Mouse (Mus musculus) adrenal gland, postnatal 10 days (tissue): ENCODE measurements around the gene Pkd1l1. TPM values are rescaled to one million over a fixed set of nuclear protein-coding genes. Genes with fewer than 3 reads are reported as not detected.
A peak's percentile ranks its signal among the peaks of the same experiment; 100 is the strongest.

Experiments used
- DNase-seq: peaks from one replicate; pipeline ENCODE4 v3.0.0; 2021; ENCODE audit warnings: mixed read lengths
- total RNA-seq, 2 experiments: library from RNA; stranded (reverse); gene quantifications; 2 replicates each; pipeline ENCODE4 v1.2.3; 2021

The Pkd1l1 gene
- total RNA-seq, 2 experiments from 2014 or later = 0.09 to 0.15 TPM

DNA sequence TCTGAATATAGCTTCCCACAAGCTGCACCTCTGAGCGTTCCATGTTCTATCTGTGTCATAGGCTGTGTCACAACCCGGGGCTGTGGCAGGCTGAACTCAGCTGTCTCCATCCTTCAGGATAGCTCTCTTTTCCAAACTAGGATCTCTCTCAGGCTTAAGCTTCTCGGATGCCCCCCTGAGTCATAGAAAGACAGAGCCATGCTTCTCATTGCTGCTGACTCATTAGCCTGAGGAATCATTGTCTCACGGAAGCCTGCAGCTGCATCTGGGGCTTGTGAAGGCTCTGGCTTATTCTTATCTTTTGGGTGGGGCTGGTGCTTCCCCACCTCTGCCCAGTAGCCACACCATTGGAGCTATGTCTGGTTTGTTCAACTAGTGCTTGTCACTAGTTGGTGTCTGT lies 151.7 kb downstream of the Pkd1l1 start:
- DNase-seq = no peak

DNA sequence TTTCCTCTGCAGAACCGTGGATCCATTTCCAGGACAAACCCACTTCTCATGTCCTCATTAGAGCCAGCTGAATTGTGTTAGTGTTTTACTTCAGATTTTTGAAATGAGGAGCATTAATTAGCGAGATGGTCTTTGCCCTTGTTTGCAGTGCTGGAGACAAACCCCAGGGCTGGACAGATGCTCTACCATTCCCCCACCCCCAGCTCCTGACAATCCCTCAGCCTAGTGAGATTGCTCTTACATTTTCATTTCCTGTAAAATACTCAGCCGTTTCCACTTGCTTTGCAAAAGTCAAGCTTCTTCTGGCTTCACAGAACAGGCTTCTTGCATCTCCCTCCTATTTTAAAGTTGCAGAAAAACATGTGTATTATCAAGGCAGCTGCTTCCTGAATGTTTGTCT lies 155.7 kb downstream of the Pkd1l1 start:
- no peak for DNase-seq

DNA sequence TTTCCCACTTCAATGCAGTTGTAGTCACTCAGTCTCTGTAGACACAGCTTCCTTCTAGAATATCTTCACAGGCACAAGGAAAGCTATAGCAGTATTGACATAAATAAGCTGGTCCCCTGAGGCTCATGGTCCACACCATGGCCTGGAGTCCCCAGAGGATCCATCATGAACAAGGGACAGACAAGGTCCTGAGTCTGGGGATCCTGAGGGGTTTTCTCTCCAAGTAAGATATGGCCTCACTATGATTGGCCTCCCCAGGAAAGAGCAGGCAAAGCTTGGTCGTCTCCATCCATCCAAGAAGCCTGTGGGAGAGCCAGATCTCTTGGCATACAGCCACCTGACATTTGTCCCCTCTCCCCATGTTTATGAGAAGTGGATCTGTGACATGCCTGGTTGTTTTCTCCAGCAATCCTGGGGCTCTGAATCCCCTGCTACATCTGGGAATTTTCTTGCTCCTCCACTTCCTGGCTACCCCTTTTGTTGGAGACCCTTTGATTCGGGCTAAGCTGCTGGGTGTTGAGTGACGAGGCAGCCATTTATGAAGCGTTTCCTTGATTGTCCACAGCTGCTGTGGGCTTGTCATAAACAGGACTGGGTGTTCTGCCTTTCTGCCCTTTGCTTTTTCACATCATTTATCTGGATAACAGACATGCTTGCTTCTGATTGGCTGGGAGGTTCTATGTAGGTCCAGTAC lies 158.8 kb downstream of the Pkd1l1 start:
- DNase-seq = no peak

- no peak for DNase-seq
Measured at GRCm38 (mm10) chr11:8811506-8812100, 161.5 kb downstream of the Pkd1l1 start.

GRCm38 (mm10) chr11:8809644-8810043 lies 163.4 kb downstream of the Pkd1l1 start:
- DNase-seq = no peak

DNA sequence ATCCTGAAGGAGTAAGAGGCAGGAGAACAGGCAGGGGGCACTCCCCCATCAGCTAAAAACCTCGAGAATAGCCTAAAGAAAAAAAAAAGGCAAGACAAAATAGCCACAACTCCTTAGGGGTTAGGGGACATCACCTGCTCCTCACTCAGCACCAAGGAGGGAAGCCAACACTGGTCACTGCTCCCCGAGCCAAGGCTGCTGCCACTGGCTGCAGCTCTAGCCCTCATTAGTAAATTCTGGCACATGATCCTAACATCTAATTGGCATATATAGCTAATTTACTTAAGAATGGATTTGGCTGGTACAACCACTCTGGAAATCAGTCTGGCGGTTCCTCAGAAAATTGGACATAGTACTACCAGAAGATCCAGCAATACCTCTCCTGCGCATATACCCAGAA lies 166.1 kb downstream of the Pkd1l1 start:
- no peak for DNase-seq

GRCm38 (mm10) chr11:8804178-8804577 lies 168.9 kb downstream of the Pkd1l1 start:
- DNase-seq = no peak

- no peak for DNase-seq
Measured at GRCm38 (mm10) chr11:8797486-8797885, 175.6 kb downstream of the Pkd1l1 start.

- DNase-seq = peak; percentile 19
Measured at GRCm38 (mm10) chr11:8795031-8795430, 178.0 kb downstream of the Pkd1l1 start.

DNA sequence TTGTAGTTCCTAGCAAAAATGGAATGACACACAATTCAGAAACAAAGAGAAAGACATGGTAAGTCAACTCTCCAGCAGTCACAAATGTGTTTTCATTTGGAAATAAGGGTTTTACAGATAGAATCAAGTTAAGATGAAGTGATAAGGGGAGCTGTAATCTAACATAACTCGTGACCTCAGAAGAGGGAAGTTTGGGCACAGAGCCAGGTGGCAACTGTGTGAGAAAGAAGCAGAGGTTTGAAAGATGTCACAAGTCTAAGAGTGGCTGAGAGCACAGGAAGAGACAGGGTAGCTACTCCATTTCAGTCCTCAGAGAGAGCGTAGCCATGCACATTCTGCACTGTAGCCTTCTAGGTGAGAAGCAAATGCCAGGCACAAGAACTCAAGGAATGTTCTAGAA lies 180.9 kb downstream of the Pkd1l1 start:
- DNase-seq = peak; percentile 40

DNA sequence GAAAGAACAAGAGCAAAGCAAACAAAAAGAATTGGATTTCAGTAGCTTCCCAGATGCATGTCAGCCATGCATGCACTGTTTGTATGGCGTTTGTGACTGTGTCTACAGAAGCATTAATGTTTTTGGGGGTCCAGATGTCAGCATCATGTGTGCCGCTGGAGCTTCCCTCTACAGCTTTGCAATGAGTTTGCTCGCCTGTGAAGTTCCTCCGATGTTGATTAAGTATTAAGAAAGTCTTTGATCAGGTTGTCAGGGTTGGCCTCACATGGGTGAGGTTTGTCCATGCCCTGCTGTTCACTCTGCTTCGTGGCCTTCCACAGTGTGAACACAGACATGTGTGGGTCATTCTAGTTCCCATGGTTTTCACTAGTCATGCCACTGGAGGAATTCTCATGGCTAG lies 183.9 kb downstream of the Pkd1l1 start:
- DNase-seq = no peak

GRCm38 (mm10) chr11:8787604-8788003 lies 185.5 kb downstream of the Pkd1l1 start:
- DNase-seq = no peak

DNA sequence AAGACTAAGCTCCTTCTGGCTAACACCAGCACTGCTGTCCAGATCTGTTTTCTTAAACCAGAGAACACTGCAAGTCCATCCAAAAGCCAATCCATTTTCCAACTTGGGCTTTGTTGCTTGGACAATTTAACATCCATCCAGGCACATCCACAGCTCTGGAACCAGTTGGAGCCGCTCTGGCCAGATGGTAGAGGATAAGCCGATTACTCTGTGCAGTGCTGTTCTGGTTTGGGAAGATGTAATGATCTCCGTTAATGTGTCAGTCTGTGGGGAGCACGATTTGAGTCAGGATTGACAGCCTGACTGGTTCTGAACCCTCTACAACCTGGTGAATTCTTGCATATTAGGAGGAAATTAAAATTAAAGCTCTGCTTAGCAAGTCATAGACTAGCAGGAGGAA lies 188.7 kb downstream of the Pkd1l1 start:
- no peak for DNase-seq

DNA sequence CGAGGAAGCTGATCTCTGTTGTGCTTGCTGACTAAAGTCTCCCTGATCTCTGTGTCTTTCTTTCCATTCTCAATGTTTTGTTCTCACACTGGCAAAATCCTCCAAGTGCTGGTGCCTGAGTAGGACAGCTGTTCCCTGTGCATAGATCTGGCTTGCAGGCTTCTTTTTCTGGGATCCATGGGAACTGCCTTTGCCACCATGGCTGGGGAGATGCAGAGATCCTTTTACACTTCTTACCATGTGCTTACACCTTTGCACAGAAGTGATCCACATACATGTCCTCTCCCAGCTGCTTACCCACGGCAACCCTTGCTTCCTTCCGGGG lies 191.0 kb downstream of the Pkd1l1 start:
- DNase-seq = no peak

GRCm38 (mm10) chr11:8781308-8782140 lies 191.5 kb downstream of the Pkd1l1 start:
- DNase-seq = peak; percentile 66

GRCm38 (mm10) chr11:8779427-8779826 lies 193.6 kb downstream of the Pkd1l1 start:
- no peak for DNase-seq

Other genes with a start within 250 kb of the Pkd1l1 start
- gene Hus1, start 37.9 kb upstream of the Pkd1l1 start, total RNA-seq = 10 to 100 TPM in 1 of 2 experiments, 1 to 10 TPM in 1; 8.7 to 11.0 TPM
- under 1 TPM; 0.27 TPM for gene Gm11992, start 75.3 kb upstream of the Pkd1l1 start, total RNA-seq
- gene Sun3, start 75.7 kb upstream of the Pkd1l1 start, total RNA-seq = not detected
- gene Upp1, start 144.8 kb upstream of the Pkd1l1 start, total RNA-seq = 1 to 10 TPM; 4.5 to 4.9 TPM
- gene Abca13, start 218.7 kb upstream of the Pkd1l1 start, total RNA-seq = under 1 TPM; 0.12 to 0.30 TPM